Comparison of ENCODE assay signal across 15 mouse cellular contexts in genomic region chr10:74933548-74934190, GRCm38 (mm10). TPM values are rescaled to one million over a fixed set of nuclear protein-coding genes. Genes with fewer than 3 reads are reported as not detected.
A peak's percentile ranks its signal among the peaks of the same experiment; 100 is the strongest.
DNase-seq lines count a peak whose midpoint lies in the region; ATAC-seq and TF ChIP-seq lines count a peak whose summit lies in the region.
"Had no signal": no experiment of that assay in that cellular context is flagged by ENCODE, and none has a peak within 500 bp of the region (broad histone marks: within the 10 kb centered on the region; RNA-seq: fewer than 3 reads in every experiment).

No protein-coding gene starts in this region.

- DNase-seq in hindbrain, embryonic 10.5 days (ENCODE audit: low spot score) = peak; percentile 1
- peak; percentile 10 for DNase-seq in midbrain, embryonic 10.5 days (ENCODE audit: low spot score)
- DNase-seq in brain, embryonic 14.5 days (ENCODE audit: low read depth) = peak; percentile 83
- peak; percentile 90 for DNase-seq in forebrain, postnatal 0 days
- no peak for DNase-seq in MN1 (ENCODE audit: low spot score)
- DNase-seq in kidney, postnatal 10 days = no peak
- DNase-seq: adrenal gland, adult 2 months; embryo, embryonic 11 days; kidney, postnatal 36 days; liver, embryonic 13.5 days; thymus, adult 18-20 months had no signal

- no peak overlapping the region for H3K4me3 ChIP-seq in hindbrain, embryonic 10.5 days
- no peak overlapping the region for H3K4me3 ChIP-seq in hindbrain, embryonic 16.5 days (ENCODE audit: low read length)
- no peak overlapping the region for H3K4me3 ChIP-seq in midbrain, embryonic 10.5 days
- H3K4me3 ChIP-seq in midbrain, embryonic 13.5 days (replicated peaks) = no peak overlapping the region
- H3K4me3 ChIP-seq in forebrain, postnatal 0 days (ENCODE audit: low read depth, low read length) = no peak overlapping the region
- H3K4me3 ChIP-seq: heart, embryonic 13.5 days; liver, embryonic 13.5 days had no signal

- no peak for ATAC-seq in hindbrain, embryonic 16.5 days
- no peak for ATAC-seq in midbrain, embryonic 13.5 days
- ATAC-seq in forebrain, postnatal 0 days = peak; percentile 82

- H3K27ac ChIP-seq in hindbrain, embryonic 10.5 days = no peak overlapping the region
- H3K27ac ChIP-seq in hindbrain, embryonic 16.5 days (ENCODE audit: low read depth, low read length) = no peak overlapping the region
- H3K27ac ChIP-seq in midbrain, embryonic 10.5 days (replicated peaks) = no peak overlapping the region
- no peak overlapping the region for H3K27ac ChIP-seq in midbrain, embryonic 13.5 days
- H3K27ac ChIP-seq in forebrain, postnatal 0 days (ENCODE audit: low read depth, low read length) = peak overlapping the region; percentile 50; the same call in 1 of the 2 replicates
- H3K27ac ChIP-seq: heart, embryonic 13.5 days; hindbrain, embryonic 14.5 days; liver, embryonic 13.5 days had no signal

- no peaks in the 10 kb centered on the region for H3K9me3 ChIP-seq in hindbrain, embryonic 10.5 days
- H3K9me3 ChIP-seq in hindbrain, embryonic 16.5 days (ENCODE audit: control insufficient read depth, low read length) = no peaks in the 10 kb centered on the region
- H3K9me3 ChIP-seq in midbrain, embryonic 10.5 days (replicated peaks) = no peaks in the 10 kb centered on the region
- H3K9me3 ChIP-seq in midbrain, embryonic 13.5 days = no peaks in the 10 kb centered on the region
- H3K9me3 ChIP-seq in forebrain, postnatal 0 days (ENCODE audit: low read length) = no peaks in the 10 kb centered on the region
- H3K9me3 ChIP-seq: heart, embryonic 13.5 days; liver, embryonic 13.5 days had no signal

- no peak overlapping the region for H3K9ac ChIP-seq in hindbrain, embryonic 16.5 days (ENCODE audit: low read depth, low read length)
- H3K9ac ChIP-seq in midbrain, embryonic 13.5 days (replicated peaks) = no peak overlapping the region
- no peak overlapping the region for H3K9ac ChIP-seq in forebrain, postnatal 0 days
- H3K9ac ChIP-seq: heart, embryonic 13.5 days; hindbrain, embryonic 14.5 days; liver, embryonic 13.5 days had no signal

- no peak for TF ChIP-seq CTCF in brain, embryonic 14.5 days (IDR thresholded peaks at IDR 0.05; ENCODE audit: borderline replicate concordance, extremely low read depth, insufficient read depth, insufficient read length)
- peak; percentile 57 for TF ChIP-seq CTCF in forebrain, postnatal 0 days (IDR thresholded peaks at IDR 0.05; ENCODE audit: low read depth)

- H3K4me2 ChIP-seq in hindbrain, embryonic 16.5 days (ENCODE audit: low read length) = no peak overlapping the region
- H3K4me2 ChIP-seq in midbrain, embryonic 13.5 days (replicated peaks) = no peak overlapping the region
- H3K4me2 ChIP-seq in forebrain, postnatal 0 days (ENCODE audit: low read depth) = no peak overlapping the region
- H3K4me2 ChIP-seq: heart, embryonic 13.5 days; hindbrain, embryonic 14.5 days; liver, embryonic 13.5 days had no signal

- H3K27me3 ChIP-seq in hindbrain, embryonic 10.5 days (ENCODE audit: insufficient read depth, poor library complexity, severe bottlenecking) = no peaks in the 10 kb centered on the region
- no peaks in the 10 kb centered on the region for H3K27me3 ChIP-seq in hindbrain, embryonic 16.5 days (replicated peaks; ENCODE audit: control insufficient read depth, insufficient read depth, low read length)
- no peaks in the 10 kb centered on the region for H3K27me3 ChIP-seq in midbrain, embryonic 10.5 days (ENCODE audit: low read depth, poor library complexity, severe bottlenecking)
- H3K27me3 ChIP-seq in midbrain, embryonic 13.5 days = no peaks in the 10 kb centered on the region
- no peaks in the 10 kb centered on the region for H3K27me3 ChIP-seq in forebrain, postnatal 0 days (ENCODE audit: insufficient read depth, low read length)
- H3K27me3 ChIP-seq: liver, embryonic 13.5 days had no signal

- H3K36me3 ChIP-seq in hindbrain, embryonic 10.5 days = no peaks in the 10 kb centered on the region
- H3K36me3 ChIP-seq in hindbrain, embryonic 16.5 days (ENCODE audit: control insufficient read depth, insufficient read depth, low read length) = no peaks in the 10 kb centered on the region
- H3K36me3 ChIP-seq in midbrain, embryonic 10.5 days = no peaks in the 10 kb centered on the region
- H3K36me3 ChIP-seq in midbrain, embryonic 13.5 days = no peaks in the 10 kb centered on the region
- H3K36me3 ChIP-seq in forebrain, postnatal 0 days (ENCODE audit: insufficient read depth) = no peaks in the 10 kb centered on the region
- H3K36me3 ChIP-seq: heart, embryonic 13.5 days; liver, embryonic 13.5 days had no signal

- TF ChIP-seq POLR2A in brain, embryonic 14.5 days (IDR thresholded peaks at IDR 0.05; ENCODE audit: borderline replicate concordance, extremely low read depth, insufficient read depth, insufficient read length, poor library complexity, severe bottlenecking) = no peak

- WGBS in hindbrain, embryonic 10.5 days = 88% methylated on average over 19 of the region's 19 CpGs
- WGBS in hindbrain, embryonic 16.5 days = 69% methylated on average over 19 of the region's 19 CpGs
- WGBS in midbrain, embryonic 10.5 days = 89% methylated on average over 19 of the region's 19 CpGs
- 80% methylated on average over 19 of the region's 19 CpGs for WGBS in midbrain, embryonic 13.5 days
- 43% methylated on average over 19 of the region's 19 CpGs for WGBS in forebrain, postnatal 0 days

- H3K4me1 ChIP-seq in hindbrain, embryonic 10.5 days (replicated peaks) = no peaks in the 10 kb centered on the region
- peaks cover 2% of the 10 kb centered on the region; the same call in 1 of the 2 replicates for H3K4me1 ChIP-seq in hindbrain, embryonic 16.5 days (ENCODE audit: control insufficient read depth, insufficient read depth, low read depth, low read length)
- H3K4me1 ChIP-seq in midbrain, embryonic 10.5 days = no peaks in the 10 kb centered on the region
- no peaks in the 10 kb centered on the region for H3K4me1 ChIP-seq in midbrain, embryonic 13.5 days (replicated peaks)
- H3K4me1 ChIP-seq in forebrain, postnatal 0 days (ENCODE audit: insufficient read depth) = peaks cover 7% of the 10 kb centered on the region; the same call in 1 of the 2 replicates
- H3K4me1 ChIP-seq: heart, embryonic 13.5 days; liver, embryonic 13.5 days had no signal

RNA-seq across cellular contexts. Expression of gene Gnaz, which starts 33.3 kb away (rescaled TPM):
- polyA plus RNA-seq in hindbrain, embryonic 10.5 days (2016; fragmentation: Nextera tagmentation; extraction: Ambion mirVana) = 9.9 and 15.0 TPM in 2 replicates
- 87.3 and 96.0 TPM in 2 replicates for polyA plus RNA-seq in hindbrain, embryonic 16.5 days (2015; fragmentation: Nextera tagmentation; extraction: Ambion mirVana)
- polyA plus RNA-seq in midbrain, embryonic 10.5 days (2016; fragmentation: Nextera tagmentation; extraction: Ambion mirVana) = 7.6 and 10.9 TPM in 2 replicates
- polyA plus RNA-seq in midbrain, embryonic 13.5 days (2015; fragmentation: Nextera tagmentation; extraction: Ambion mirVana) = 39.6 and 42.5 TPM in 2 replicates
- polyA plus RNA-seq in brain, embryonic 14.5 days (2012; rRNA removed) = 41.6 and 66.1 TPM in 2 replicates
- total RNA-seq in forebrain, postnatal 0 days (2014; rRNA removed) = 127 and 140 TPM in 2 replicates
- 76.7 and 106 TPM in 2 replicates for polyA plus RNA-seq in forebrain, postnatal 0 days (2015; fragmentation: Nextera tagmentation; extraction: Ambion mirVana)

Comparison
In these comparisons a context has a peak if more than half of its experiments do, and no peak if none do; other contexts are left out.
1. DNase-seq: peak in hindbrain, embryonic 10.5 days (single experiment), midbrain, embryonic 10.5 days (single experiment), brain, embryonic 14.5 days (single experiment) and forebrain, postnatal 0 days (single experiment); none in MN1 (single experiment) and kidney, postnatal 10 days (single experiment).